Mouse (Mus musculus): ENCODE measurements at regions not wholly inside any gene's neighbourhood (a gene's known extent, or its start where the extent isn't known, plus 50 kb on each side); places are given as distances from the start of the nearest gene placed in this dataset.
"Not testable (repeated sequence)": the region's sequence is repeated elsewhere in the genome, so short reads cannot be mapped to it uniquely, and the experiment has no call there.

DNA sequence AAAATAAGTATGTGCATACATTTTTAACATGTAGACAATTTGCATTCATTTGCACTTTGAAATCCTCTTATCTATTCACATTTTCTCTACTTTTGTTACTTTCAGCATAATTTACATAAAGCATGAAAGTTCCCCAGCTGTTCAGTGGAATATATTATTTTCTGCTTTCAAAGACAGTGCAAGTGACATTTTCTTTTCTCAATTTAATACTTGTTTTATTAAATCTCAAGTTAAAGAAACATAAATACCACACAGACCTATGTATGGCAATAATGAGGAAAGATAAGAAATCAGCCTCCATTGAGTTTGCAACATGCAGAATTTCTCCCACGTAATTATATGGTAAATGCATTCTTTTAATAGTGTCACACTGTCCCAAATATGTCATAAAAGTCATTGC, 1168.1 kb upstream of the Gje1 start:
- no peak for ATAC-seq (replicated peaks in 1 of 2; ENCODE audit: insufficient read depth in 1 of 2, low FRiP score in 2 of 2, low TSS enrichment in 1 of 2, low read depth in 1 of 2, poor library complexity in 2 of 2, severe bottlenecking in 2 of 2)

DNA sequence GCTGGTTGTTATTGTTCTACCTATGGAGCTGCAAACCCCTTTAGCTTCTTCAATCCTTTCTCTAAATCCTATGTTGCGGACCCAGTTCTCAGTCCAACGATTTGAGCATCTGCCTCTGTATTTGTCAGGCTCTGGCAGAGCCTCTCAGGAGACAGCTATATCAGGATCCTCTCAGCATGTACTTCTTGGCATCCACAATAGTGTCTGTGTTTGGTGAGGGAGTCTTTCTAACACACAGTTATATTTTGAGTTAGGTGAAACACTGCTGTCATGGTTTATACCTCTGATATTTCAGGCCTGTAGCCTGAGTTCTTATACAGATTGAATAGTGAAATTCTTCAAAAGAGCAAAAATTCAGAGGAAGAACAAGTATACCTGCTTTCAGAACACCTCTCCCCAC, 1150.0 kb upstream of the Gje1 start:
- ATAC-seq (replicated peaks in 1 of 2; ENCODE audit: insufficient read depth in 1 of 2, low FRiP score in 2 of 2, low TSS enrichment in 1 of 2, low read depth in 1 of 2, poor library complexity in 2 of 2, severe bottlenecking in 2 of 2) = no peak

GRCm38 (mm10) chr10:15866931-15867330, 1148.9 kb upstream of the Gje1 start:
- ATAC-seq (replicated peaks in 1 of 2; ENCODE audit: insufficient read depth in 1 of 2, low FRiP score in 2 of 2, low TSS enrichment in 1 of 2, low read depth in 1 of 2, poor library complexity in 2 of 2, severe bottlenecking in 2 of 2) = no peak

- ATAC-seq (replicated peaks in 1 of 2; ENCODE audit: insufficient read depth in 1 of 2, low FRiP score in 2 of 2, low TSS enrichment in 1 of 2, low read depth in 1 of 2, poor library complexity in 2 of 2, severe bottlenecking in 2 of 2) = no peak
These were observed 1123.4 kb upstream of the Gje1 start for GRCm38 (mm10) chr10:15841381-15841780.

- ATAC-seq (replicated peaks in 1 of 2; ENCODE audit: insufficient read depth in 1 of 2, low FRiP score in 2 of 2, low TSS enrichment in 1 of 2, low read depth in 1 of 2, poor library complexity in 2 of 2, severe bottlenecking in 2 of 2) = no peak
These were observed 1114.3 kb upstream of the Gje1 start for GRCm38 (mm10) chr10:15832338-15832737.

DNA sequence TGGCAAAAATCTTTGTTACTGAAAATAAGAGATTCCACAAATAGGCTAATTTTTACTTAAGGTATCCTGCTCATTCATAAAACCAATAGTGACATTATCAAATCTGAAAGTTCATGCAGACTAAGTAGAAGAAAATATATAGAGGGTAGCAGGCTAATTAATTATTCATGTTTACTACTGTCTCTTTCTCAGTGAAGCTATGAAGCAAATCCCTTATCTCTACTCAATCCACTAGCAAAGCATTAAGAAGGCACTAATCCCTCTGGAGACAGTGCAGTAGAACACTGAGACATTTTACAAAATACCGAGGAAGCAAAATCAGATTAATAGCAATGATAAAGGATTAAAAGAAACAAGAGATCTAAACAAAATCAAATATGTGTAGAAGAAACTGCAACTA, 1107.4 kb upstream of the Gje1 start:
- ATAC-seq (replicated peaks in 1 of 2; ENCODE audit: insufficient read depth in 1 of 2, low FRiP score in 2 of 2, low TSS enrichment in 1 of 2, low read depth in 1 of 2, poor library complexity in 2 of 2, severe bottlenecking in 2 of 2) = no peak

DNA sequence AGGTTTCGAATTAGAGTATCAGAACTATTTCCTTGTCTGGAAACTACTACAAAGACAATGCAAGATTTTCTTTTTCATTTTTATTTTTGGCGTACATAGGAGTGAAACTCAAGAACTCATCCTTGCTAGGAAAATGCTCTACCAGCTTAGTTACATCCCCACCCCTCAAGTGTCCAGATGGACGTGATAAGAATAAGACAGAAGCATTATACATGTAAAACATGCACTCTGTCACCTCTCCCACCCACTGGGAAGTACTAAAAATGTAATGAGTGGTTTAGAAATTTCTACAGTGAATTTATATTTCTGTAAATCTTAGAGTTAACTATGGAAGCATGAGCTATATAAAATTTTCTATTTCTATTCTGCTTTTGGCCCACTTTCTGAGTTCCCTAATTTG, 1089.3 kb upstream of the Gje1 start:
- no peak for ATAC-seq (replicated peaks in 1 of 2; ENCODE audit: insufficient read depth in 1 of 2, low FRiP score in 2 of 2, low TSS enrichment in 1 of 2, low read depth in 1 of 2, poor library complexity in 2 of 2, severe bottlenecking in 2 of 2)

GRCm38 (mm10) chr10:15805791-15806190, 1087.8 kb upstream of the Gje1 start:
- no peak for ATAC-seq (replicated peaks in 1 of 2; ENCODE audit: insufficient read depth in 1 of 2, low FRiP score in 2 of 2, low TSS enrichment in 1 of 2, low read depth in 1 of 2, poor library complexity in 2 of 2, severe bottlenecking in 2 of 2)

GRCm38 (mm10) chr10:15793185-15793584, 1075.2 kb upstream of the Gje1 start:
- not testable (repeated sequence) for ATAC-seq (replicated peaks in 1 of 2; ENCODE audit: insufficient read depth in 1 of 2, low FRiP score in 2 of 2, low TSS enrichment in 1 of 2, low read depth in 1 of 2, poor library complexity in 2 of 2, severe bottlenecking in 2 of 2)

DNA sequence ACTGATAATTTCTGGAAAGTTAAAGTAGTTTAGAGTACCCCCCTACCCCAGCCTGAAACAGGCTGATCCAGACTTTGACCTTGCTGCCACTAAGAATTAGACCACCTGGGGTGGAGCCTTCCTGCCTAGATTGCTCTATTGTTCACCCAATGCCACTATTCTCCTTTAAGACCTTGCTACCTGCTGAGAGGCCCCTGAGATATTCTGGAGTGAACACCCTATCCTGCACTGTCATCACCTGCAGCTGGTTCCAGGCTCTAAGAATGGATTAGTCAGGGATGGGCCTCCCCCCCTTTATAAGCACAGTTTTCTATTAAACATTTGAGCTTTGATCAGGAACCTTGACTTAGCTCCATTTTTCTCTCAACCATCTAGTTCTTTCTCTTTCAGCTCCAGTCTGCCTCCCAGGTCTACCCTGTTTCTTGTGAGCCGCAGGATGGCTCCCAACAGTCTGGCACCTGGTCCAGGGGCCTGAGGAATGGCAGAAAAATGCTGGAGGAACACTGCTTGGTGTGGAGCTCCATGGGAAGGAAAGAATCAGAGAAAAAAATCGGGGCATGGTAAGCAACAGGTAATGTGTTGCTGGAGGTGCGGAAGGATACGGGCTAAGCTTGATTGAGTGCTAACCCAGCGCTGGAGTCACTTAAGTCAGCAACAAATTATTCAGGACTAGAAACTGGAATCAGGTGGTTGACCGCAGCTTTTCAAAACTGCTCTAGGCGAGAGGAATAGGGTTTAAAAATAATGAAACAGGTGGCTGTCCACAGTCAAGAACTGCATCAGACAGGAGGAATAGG, 1073.7 kb upstream of the Gje1 start:
- no peak for ATAC-seq (replicated peaks in 1 of 2; ENCODE audit: insufficient read depth in 1 of 2, low FRiP score in 2 of 2, low TSS enrichment in 1 of 2, low read depth in 1 of 2, poor library complexity in 2 of 2, severe bottlenecking in 2 of 2)

- ATAC-seq (replicated peaks in 1 of 2; ENCODE audit: insufficient read depth in 1 of 2, low FRiP score in 2 of 2, low TSS enrichment in 1 of 2, low read depth in 1 of 2, poor library complexity in 2 of 2, severe bottlenecking in 2 of 2) = no peak
These were observed 1042.1 kb upstream of the Gje1 start for GRCm38 (mm10) chr10:15759983-15760723.

DNA sequence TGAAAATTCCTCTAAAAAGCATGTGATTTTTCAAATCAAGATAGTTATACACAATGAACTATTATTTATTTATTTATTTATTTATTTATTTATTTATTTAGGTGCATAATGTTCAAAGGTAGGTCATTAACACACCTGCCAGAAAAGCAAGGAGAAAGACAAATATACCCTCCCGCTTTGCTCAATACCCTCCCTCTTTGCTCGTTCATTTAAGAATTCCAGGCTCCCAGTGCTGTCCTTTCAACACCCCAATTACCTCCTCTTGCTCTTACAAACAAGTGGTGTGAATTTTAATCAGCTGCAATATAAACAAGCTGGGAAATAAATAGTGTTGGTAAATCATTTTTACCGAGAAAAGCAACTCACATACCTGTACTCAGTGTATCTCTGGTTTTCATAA, 1041.6 kb upstream of the Gje1 start:
- ATAC-seq (replicated peaks in 1 of 2; ENCODE audit: insufficient read depth in 1 of 2, low FRiP score in 2 of 2, low TSS enrichment in 1 of 2, low read depth in 1 of 2, poor library complexity in 2 of 2, severe bottlenecking in 2 of 2) = no peak

DNA sequence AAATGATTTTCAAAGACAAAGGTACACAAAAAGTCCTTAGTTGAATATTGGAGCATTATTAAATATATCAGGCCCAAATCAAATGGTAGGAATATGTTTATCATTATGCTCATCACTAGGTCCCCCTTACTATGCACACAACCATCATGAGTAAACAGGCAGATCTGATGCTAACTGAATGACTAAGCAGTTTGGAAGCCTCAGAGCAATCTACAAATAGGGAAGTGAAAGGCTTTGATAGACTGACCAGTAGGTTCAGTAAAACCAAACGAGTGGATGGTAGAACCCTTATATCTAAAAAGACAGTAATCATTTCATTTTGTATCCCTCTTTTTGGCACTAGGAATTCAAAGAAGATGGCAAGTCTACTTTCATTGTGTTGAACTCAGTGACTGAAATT, 1039.5 kb upstream of the Gje1 start:
- 0 out of 4 replicates have a peak, but pooled peaks of 1 of the 2 experiments have one; percentile 17 for ATAC-seq (replicated peaks in 1 of 2; ENCODE audit: insufficient read depth in 1 of 2, low FRiP score in 2 of 2, low TSS enrichment in 1 of 2, low read depth in 1 of 2, poor library complexity in 2 of 2, severe bottlenecking in 2 of 2)

DNA sequence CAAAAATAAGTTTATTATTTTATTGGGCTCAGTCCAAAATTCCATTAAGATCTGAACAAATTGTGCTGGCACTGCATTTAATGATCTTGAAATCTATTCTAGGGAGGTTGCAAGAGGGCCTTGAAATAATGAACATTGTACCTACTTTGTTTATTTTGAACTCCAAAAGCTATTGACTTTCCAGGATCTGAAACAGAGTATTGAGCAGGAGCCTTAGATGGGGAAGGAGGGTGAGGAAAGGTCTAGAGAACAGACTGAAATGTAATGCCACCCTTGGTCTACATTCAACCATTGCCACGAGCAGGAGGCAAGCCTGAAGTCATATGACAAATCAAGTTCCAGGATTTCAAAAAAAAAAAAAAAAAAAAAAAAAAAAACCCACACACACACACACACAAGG, 1028.9 kb upstream of the Gje1 start:
- ATAC-seq (replicated peaks in 1 of 2; ENCODE audit: insufficient read depth in 1 of 2, low FRiP score in 2 of 2, low TSS enrichment in 1 of 2, low read depth in 1 of 2, poor library complexity in 2 of 2, severe bottlenecking in 2 of 2) = no peak

GRCm38 (mm10) chr10:15738630-15739029, 1020.6 kb upstream of the Gje1 start:
- ATAC-seq (replicated peaks in 1 of 2; ENCODE audit: insufficient read depth in 1 of 2, low FRiP score in 2 of 2, low TSS enrichment in 1 of 2, low read depth in 1 of 2, poor library complexity in 2 of 2, severe bottlenecking in 2 of 2) = no peak

DNA sequence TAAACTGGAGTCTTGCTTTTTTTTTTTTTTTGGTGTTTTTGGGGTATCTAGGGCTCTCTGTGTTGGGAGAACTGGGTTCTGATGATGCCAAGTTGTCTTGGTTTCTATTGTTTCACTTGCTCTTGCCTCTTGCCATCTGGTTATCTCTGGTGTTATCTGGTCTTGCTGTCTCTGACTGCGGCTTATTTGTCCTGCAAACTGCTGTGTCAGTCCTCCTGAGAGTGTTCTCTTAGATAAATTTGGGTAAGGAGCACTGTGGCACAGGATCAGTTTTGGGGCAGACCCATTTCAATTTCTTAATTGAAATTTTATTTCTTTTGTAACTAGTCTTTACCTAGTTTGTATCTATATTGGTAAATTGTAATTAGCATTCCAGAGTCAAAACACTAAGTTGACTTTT, 1013.3 kb upstream of the Gje1 start:
- ATAC-seq (replicated peaks in 1 of 2; ENCODE audit: insufficient read depth in 1 of 2, low FRiP score in 2 of 2, low TSS enrichment in 1 of 2, low read depth in 1 of 2, poor library complexity in 2 of 2, severe bottlenecking in 2 of 2) = no peak

- no peak for ATAC-seq (replicated peaks in 1 of 2; ENCODE audit: insufficient read depth in 1 of 2, low FRiP score in 2 of 2, low TSS enrichment in 1 of 2, low read depth in 1 of 2, poor library complexity in 2 of 2, severe bottlenecking in 2 of 2)
These were observed 979.9 kb upstream of the Gje1 start for GRCm38 (mm10) chr10:15697946-15698345.

DNA sequence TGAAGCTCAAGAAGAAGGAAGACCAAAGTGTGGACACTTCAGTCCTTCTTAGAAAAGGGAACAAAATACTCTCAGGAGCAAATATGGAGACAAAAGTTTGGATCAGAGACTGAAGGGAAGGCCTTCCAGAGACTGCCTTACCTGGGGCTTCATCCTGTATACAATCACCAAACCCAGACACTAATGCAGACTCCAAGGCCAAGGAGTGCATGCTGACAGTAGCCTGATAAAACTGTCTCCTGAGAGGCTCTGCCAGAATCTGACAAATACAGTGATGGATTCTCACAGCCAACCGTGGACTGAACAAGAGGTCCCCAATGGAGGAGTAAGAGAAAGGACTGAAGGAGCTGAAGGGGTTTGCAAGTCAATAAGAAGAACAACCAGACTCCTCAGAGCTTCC, 979.0 kb upstream of the Gje1 start:
- no peak for ATAC-seq (replicated peaks in 1 of 2; ENCODE audit: insufficient read depth in 1 of 2, low FRiP score in 2 of 2, low TSS enrichment in 1 of 2, low read depth in 1 of 2, poor library complexity in 2 of 2, severe bottlenecking in 2 of 2)

GRCm38 (mm10) chr10:15671638-15672037, 953.6 kb upstream of the Gje1 start:
- not testable (repeated sequence) for ATAC-seq (replicated peaks in 1 of 2; ENCODE audit: insufficient read depth in 1 of 2, low FRiP score in 2 of 2, low TSS enrichment in 1 of 2, low read depth in 1 of 2, poor library complexity in 2 of 2, severe bottlenecking in 2 of 2)

All from hematopoietic stem cell, adult 5-6 weeks (primary cell).